Mouse (Mus musculus) MEL (cell line): ENCODE results near the gene Bach2. TPM values are rescaled to one million over a fixed set of nuclear protein-coding genes. Genes with fewer than 3 reads are reported as not detected.

Source experiments
- DNase-seq: peaks from one replicate; pipeline ENCODE4 v3.0.0; 2011; ENCODE audit warnings: low read depth, low spot score
- H3K27ac ChIP-seq: 2 replicates; pipeline ENCODE4 v1.5.1; 2012; ENCODE audit warnings: low read depth, mild to moderate bottlenecking, control low read depth, low read length, moderate library complexity; ENCODE audit not compliant: control insufficient read depth
- H3K27me3 ChIP-seq, 2 experiments: fragments of 150-350 bp in 1 of 2; sonication (generic) in 1 of 2; 2 replicates each; pipeline ENCODE4 v1.6.1; 2012; ENCODE audit warnings: low read length in 2 of 2, mild to moderate bottlenecking in 2 of 2, improper control_type of control experiment in 1 of 2, moderate library complexity in 1 of 2; ENCODE audit not compliant: insufficient read depth in 2 of 2, control insufficient read depth in 1 of 2
- H3K36me3 ChIP-seq, 2 experiments: 2 replicates each; pipeline ENCODE4 v1.6.1; 2012 to 2014; ENCODE audit warnings: low read length in 2 of 2, improper control_type of control experiment in 1 of 2, inconsistent platforms in 1 of 2, mild to moderate bottlenecking in 1 of 2; ENCODE audit not compliant: insufficient read depth in 2 of 2, control insufficient read depth in 1 of 2
- H3K4me1 ChIP-seq, 2 experiments: fragments of 150-350 bp in 1 of 2; sonication (generic) in 1 of 2; 2 replicates each; pipeline ENCODE4 v1.6.1; 2012; ENCODE audit warnings: low read length in 2 of 2, improper control_type of control experiment in 1 of 2, mild to moderate bottlenecking in 1 of 2; ENCODE audit not compliant: insufficient read depth in 2 of 2, control insufficient read depth in 1 of 2
- H3K4me3 ChIP-seq, 2 experiments: fragments of 150-350 bp in 1 of 2; sonication (generic) in 1 of 2; 2 replicates each; pipeline ENCODE4 v1.5.1; 2012; ENCODE audit warnings: low read depth in 2 of 2, low read length in 2 of 2, mild to moderate bottlenecking in 2 of 2, moderate library complexity in 2 of 2, control low read depth in 1 of 2, improper control_type of control experiment in 1 of 2; ENCODE audit not compliant: control insufficient read depth in 1 of 2, insufficient read depth in 1 of 2
- H3K79me2 ChIP-seq: 2 replicates; pipeline ENCODE4 v1.6.1; 2012; ENCODE audit warnings: mild to moderate bottlenecking, low read length, moderate library complexity; ENCODE audit not compliant: control insufficient read depth, poor library complexity, insufficient read depth
- H3K9ac ChIP-seq: 2 replicates; pipeline ENCODE4 v1.6.1; 2012; ENCODE audit warnings: low read depth, mild to moderate bottlenecking, control low read depth, low read length, moderate library complexity; ENCODE audit not compliant: control insufficient read depth, poor library complexity, severe bottlenecking
- H3K9me3 ChIP-seq: fragments of 150-350 bp; sonication (generic); replicated peaks from 2 replicates; pipeline ENCODE4 v1.6.1; 2012; ENCODE audit warnings: mild to moderate bottlenecking, low read length, improper control_type of control experiment, moderate library complexity; ENCODE audit not compliant: insufficient read depth
- BHLHE40 ChIP-seq: IDR thresholded peaks from 2 replicates; pipeline ENCODE4 v1.6.1; 2012; ENCODE audit warnings: low read depth, mild to moderate bottlenecking, inconsistent platforms, low read length, improper control_type of control experiment, borderline replicate concordance
- CHD1 ChIP-seq: IDR thresholded peaks from 2 replicates; pipeline ENCODE4 v1.6.1; 2012; ENCODE audit warnings: low read depth, mild to moderate bottlenecking, inconsistent platforms, low read length, improper control_type of control experiment
- CTCF ChIP-seq, 3 experiments: IDR thresholded peaks in 2 of 3; conservative IDR thresholded peaks in 1 of 3; 2 replicates each; pipeline ENCODE4 v1.5.1; 2011 to 2012; ENCODE audit warnings: low read length in 3 of 3, low read depth in 2 of 3, mild to moderate bottlenecking in 2 of 3, improper control_type of control experiment in 1 of 3, inconsistent platforms in 1 of 3, mixed read lengths in 1 of 3, moderate library complexity in 1 of 3; ENCODE audit not compliant: control insufficient read depth in 1 of 3, insufficient read depth in 1 of 3, poor library complexity in 1 of 3, severe bottlenecking in 1 of 3
- ELF1 ChIP-seq: IDR thresholded peaks from 2 replicates; pipeline ENCODE4 v1.6.1; 2014; ENCODE audit warnings: low read depth, mild to moderate bottlenecking, inconsistent platforms, low read length, improper control_type of control experiment, moderate library complexity
- ETS1 ChIP-seq: IDR thresholded peaks from 2 replicates; pipeline ENCODE4 v1.6.1; 2012; ENCODE audit warnings: low read depth, mild to moderate bottlenecking, inconsistent platforms, low read length, improper control_type of control experiment, moderate library complexity
- MAFK ChIP-seq: IDR thresholded peaks from 2 replicates; pipeline ENCODE4 v1.6.1; 2011; ENCODE audit warnings: low read depth, mild to moderate bottlenecking, low read length, improper control_type of control experiment, borderline replicate concordance
- MEF2A ChIP-seq: IDR thresholded peaks from 2 replicates; pipeline ENCODE4 v1.6.1; 2014; ENCODE audit warnings: low read depth, mild to moderate bottlenecking, inconsistent platforms, low read length, improper control_type of control experiment; ENCODE audit not compliant: poor library complexity, insufficient replicate concordance, severe bottlenecking; ENCODE audit errors: extremely low read depth
- MXI1 ChIP-seq: IDR thresholded peaks from 2 replicates; pipeline ENCODE4 v1.6.1; 2011; ENCODE audit warnings: mild to moderate bottlenecking, low read depth, low read length, improper control_type of control experiment
- NELFE ChIP-seq: IDR thresholded peaks from 2 replicates; pipeline ENCODE4 v1.6.1; 2011; ENCODE audit warnings: low read depth, low read length, improper control_type of control experiment
- NRF1 ChIP-seq: IDR thresholded peaks from 2 replicates; pipeline ENCODE4 v1.6.1; 2014; ENCODE audit warnings: low read depth, mild to moderate bottlenecking, inconsistent platforms, low read length, improper control_type of control experiment, moderate library complexity; ENCODE audit not compliant: poor library complexity, insufficient read depth, severe bottlenecking
- POLR2A ChIP-seq, 2 experiments: IDR thresholded peaks; 2 replicates each; pipeline ENCODE4 v1.6.1; 2011 to 2012; ENCODE audit warnings: low read length in 2 of 2, mild to moderate bottlenecking in 2 of 2, control low read depth in 1 of 2, improper control_type of control experiment in 1 of 2, low read depth in 1 of 2, moderate library complexity in 1 of 2; ENCODE audit not compliant: control insufficient read depth in 1 of 2, insufficient read depth in 1 of 2, poor library complexity in 1 of 2
- POLR2AphosphoS5 ChIP-seq: IDR thresholded peaks from 2 replicates; pipeline ENCODE4 v1.6.1; 2012; ENCODE audit warnings: low read depth, borderline replicate concordance, mild to moderate bottlenecking, inconsistent platforms, low read length, moderate library complexity, mixed read lengths
- RAD21 ChIP-seq: IDR thresholded peaks from 2 replicates; pipeline ENCODE4 v1.6.1; 2011; ENCODE audit warnings: mild to moderate bottlenecking, low read depth, low read length, improper control_type of control experiment
- TAL1 ChIP-seq: IDR thresholded peaks from 2 replicates; pipeline ENCODE4 v1.6.1; 2012; ENCODE audit warnings: mild to moderate bottlenecking, inconsistent platforms, low read length, moderate library complexity, mixed read lengths
- TCF12 ChIP-seq: IDR thresholded peaks from 2 replicates; pipeline ENCODE4 v1.6.1; 2014; ENCODE audit warnings: low read depth, mild to moderate bottlenecking, inconsistent platforms, low read length, improper control_type of control experiment, moderate library complexity
- USF1 ChIP-seq: IDR thresholded peaks from 2 replicates; pipeline ENCODE4 v1.6.1; 2014; ENCODE audit warnings: low read depth, mild to moderate bottlenecking, inconsistent platforms, low read length, improper control_type of control experiment, moderate library complexity
- USF2 ChIP-seq, 2 experiments: IDR thresholded peaks; 2 replicates each; pipeline ENCODE4 v1.6.1; 2011 to 2012; ENCODE audit warnings: improper control_type of control experiment in 2 of 2, low read length in 2 of 2, borderline replicate concordance in 1 of 2, inconsistent platforms in 1 of 2, low read depth in 1 of 2, mild to moderate bottlenecking in 1 of 2; ENCODE audit not compliant: insufficient read depth in 1 of 2
- ZC3H11A ChIP-seq: IDR thresholded peaks from 2 replicates; pipeline ENCODE4 v1.6.1; 2012; ENCODE audit warnings: low read depth, mild to moderate bottlenecking, inconsistent platforms, low read length, improper control_type of control experiment
- ZMIZ1 ChIP-seq: IDR thresholded peaks from 2 replicates; pipeline ENCODE4 v1.6.1; 2012; ENCODE audit warnings: low read depth, mild to moderate bottlenecking, inconsistent platforms, low read length, improper control_type of control experiment, moderate library complexity
- ZNF384 ChIP-seq: IDR thresholded peaks from 2 replicates; pipeline ENCODE4 v1.6.1; 2012; ENCODE audit warnings: low read depth, mild to moderate bottlenecking, inconsistent platforms, low read length, improper control_type of control experiment
- polyA plus RNA-seq, 2 experiments: library from polyadenylated mRNA; stranded (reverse) in 1 of 2; unstranded in 1 of 2; fragments of >175 nt in 1 of 2; fragments of >200 nt in 1 of 2; gene quantifications; 2 replicates each; pipeline versions ENCODE4 v1.2.1 to v1.2.4; 2012; ENCODE audit warnings: low replicate concordance in 2 of 2, low read depth in 1 of 2; ENCODE audit not compliant: insufficient read length in 2 of 2, insufficient read depth in 1 of 2, missing spikeins in 1 of 2
- total RNA-seq: library from RNA; depleted of rRNA; stranded (reverse); fragments of 300-350 nt; gene quantifications from 2 replicates; pipeline ENCODE4 v1.2.3, GENCODE M21; 2012

The Bach2 gene
- total and polyA plus RNA-seq, 3 experiments = 0.04 TPM; not detected in 2

DNA sequence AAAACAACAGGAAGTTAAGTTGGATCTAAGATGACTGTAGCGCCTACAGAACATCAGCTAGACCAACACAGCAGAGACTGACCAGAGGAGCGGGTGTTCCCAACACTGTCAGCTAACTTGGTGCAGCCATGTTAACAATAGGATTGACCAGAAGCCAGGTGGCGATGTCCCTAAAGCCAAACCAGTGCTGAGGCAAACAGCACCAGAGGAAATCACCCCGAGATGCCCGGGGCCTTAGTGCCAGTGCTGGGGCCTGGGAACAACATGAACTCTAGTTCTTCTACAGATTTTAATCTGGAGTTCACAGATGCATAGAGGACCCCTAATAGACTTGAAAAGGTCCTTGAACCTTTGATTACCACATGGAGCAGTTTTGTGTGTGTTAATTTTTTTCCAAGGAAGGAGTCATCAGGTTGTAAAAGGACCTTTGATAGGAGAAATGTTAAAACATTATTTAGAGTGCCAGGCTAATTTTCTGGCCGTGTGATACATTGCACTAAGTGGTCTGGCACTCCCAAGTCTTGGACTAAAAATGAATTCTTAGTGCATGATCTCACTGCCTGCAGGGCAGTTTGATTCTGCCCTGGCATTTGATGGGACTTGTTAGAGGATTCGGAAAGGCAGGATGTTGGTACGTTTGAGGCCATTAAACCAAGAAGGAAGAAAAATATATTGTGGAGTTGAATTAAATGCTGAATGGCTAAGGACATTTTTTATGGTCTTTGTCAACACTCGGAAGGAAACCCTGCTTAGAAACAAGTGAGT lies 170.7 kb downstream of the Bach2 start:
- no peaks in the 10 kb centered on the region for H3K4me1 ChIP-seq
- H3K27ac ChIP-seq = no peak overlapping the region
- no peaks in the 10 kb centered on the region for H3K36me3 ChIP-seq
- TF ChIP-seq TAL1 (no peak), MEF2A (no peak), NELFE (no peak), ZNF384 (no peak), BHLHE40 (no peak), POLR2A (IDR thresholded peaks at IDR 0.05; ENCODE audit: control insufficient read depth in 1 of 2, insufficient read depth in 1 of 2, low read depth in 1 of 2, low read length in 2 of 2, poor library complexity in 1 of 2) (no peak), USF2 (IDR thresholded peaks at IDR 0.05; ENCODE audit: borderline replicate concordance in 1 of 2, insufficient read depth in 1 of 2, low read depth in 1 of 2, low read length in 2 of 2) (no peak), MXI1 (no peak), TCF12 (no peak), ZC3H11A (no peak), ETS1 (no peak), USF1 (no peak), POLR2AphosphoS5 (no peak), NRF1 (no peak), RAD21 (no peak), ELF1 (no peak), CTCF (IDR thresholded peaks at IDR 0.05 in 2 of 3, conservative IDR thresholded peaks at IDR 0.05 in 1 of 3; ENCODE audit: control insufficient read depth in 1 of 3, insufficient read depth in 1 of 3, low read depth in 2 of 3, low read length in 3 of 3, poor library complexity in 1 of 3, severe bottlenecking in 1 of 3) (no peak), CHD1 (no peak), ZMIZ1 (no peak), MAFK (no peak)
- TF ChIP-seq, all 39 proteins: peak for 0
- Histone ChIP-seq H3K9ac (no peak overlapping the region), H3K79me2 (no peaks in the 10 kb centered on the region), H3K27me3 (peaks cover 0 to 3% of the 10 kb centered on the region in 2 experiments; a peak in 2 of 4 replicates), H3K9me3 (no peaks in the 10 kb centered on the region), H3K4me3 (no peak overlapping the region)
- DNase-seq = no peak
